Mouse (Mus musculus) MEL (cell line): ENCODE data around the gene Atp8b2. TPM values are rescaled to one million over a fixed set of nuclear protein-coding genes. Genes with fewer than 3 reads are reported as not detected.
A peak's percentile ranks its signal among the peaks of the same experiment; 100 is the strongest.

Source experiments
- DNase-seq: peaks from one replicate; pipeline ENCODE4 v3.0.0; 2011; ENCODE audit warnings: low read depth, low spot score
- H3K27ac ChIP-seq: 2 replicates; pipeline ENCODE4 v1.5.1; 2012; ENCODE audit warnings: low read depth, mild to moderate bottlenecking, control low read depth, low read length, moderate library complexity; ENCODE audit not compliant: control insufficient read depth
- H3K27me3 ChIP-seq, 2 experiments: fragments of 150-350 bp in 1 of 2; sonication (generic) in 1 of 2; 2 replicates each; pipeline ENCODE4 v1.6.1; 2012; ENCODE audit warnings: low read length in 2 of 2, mild to moderate bottlenecking in 2 of 2, improper control_type of control experiment in 1 of 2, moderate library complexity in 1 of 2; ENCODE audit not compliant: insufficient read depth in 2 of 2, control insufficient read depth in 1 of 2
- H3K36me3 ChIP-seq, 2 experiments: 2 replicates each; pipeline ENCODE4 v1.6.1; 2012 to 2014; ENCODE audit warnings: low read length in 2 of 2, improper control_type of control experiment in 1 of 2, inconsistent platforms in 1 of 2, mild to moderate bottlenecking in 1 of 2; ENCODE audit not compliant: insufficient read depth in 2 of 2, control insufficient read depth in 1 of 2
- H3K4me1 ChIP-seq, 2 experiments: fragments of 150-350 bp in 1 of 2; sonication (generic) in 1 of 2; 2 replicates each; pipeline ENCODE4 v1.6.1; 2012; ENCODE audit warnings: low read length in 2 of 2, improper control_type of control experiment in 1 of 2, mild to moderate bottlenecking in 1 of 2; ENCODE audit not compliant: insufficient read depth in 2 of 2, control insufficient read depth in 1 of 2
- H3K4me3 ChIP-seq, 2 experiments: fragments of 150-350 bp in 1 of 2; sonication (generic) in 1 of 2; 2 replicates each; pipeline ENCODE4 v1.5.1; 2012; ENCODE audit warnings: low read depth in 2 of 2, low read length in 2 of 2, mild to moderate bottlenecking in 2 of 2, moderate library complexity in 2 of 2, control low read depth in 1 of 2, improper control_type of control experiment in 1 of 2; ENCODE audit not compliant: control insufficient read depth in 1 of 2, insufficient read depth in 1 of 2
- H3K79me2 ChIP-seq: 2 replicates; pipeline ENCODE4 v1.6.1; 2012; ENCODE audit warnings: mild to moderate bottlenecking, low read length, moderate library complexity; ENCODE audit not compliant: control insufficient read depth, poor library complexity, insufficient read depth
- H3K9ac ChIP-seq: 2 replicates; pipeline ENCODE4 v1.6.1; 2012; ENCODE audit warnings: low read depth, mild to moderate bottlenecking, control low read depth, low read length, moderate library complexity; ENCODE audit not compliant: control insufficient read depth, poor library complexity, severe bottlenecking
- H3K9me3 ChIP-seq: fragments of 150-350 bp; sonication (generic); replicated peaks from 2 replicates; pipeline ENCODE4 v1.6.1; 2012; ENCODE audit warnings: mild to moderate bottlenecking, low read length, improper control_type of control experiment, moderate library complexity; ENCODE audit not compliant: insufficient read depth
- BHLHE40 ChIP-seq: IDR thresholded peaks from 2 replicates; pipeline ENCODE4 v1.6.1; 2012; ENCODE audit warnings: low read depth, mild to moderate bottlenecking, inconsistent platforms, low read length, improper control_type of control experiment, borderline replicate concordance
- CTCF ChIP-seq, 3 experiments: IDR thresholded peaks in 2 of 3; conservative IDR thresholded peaks in 1 of 3; 2 replicates each; pipeline ENCODE4 v1.5.1; 2011 to 2012; ENCODE audit warnings: low read length in 3 of 3, low read depth in 2 of 3, mild to moderate bottlenecking in 2 of 3, improper control_type of control experiment in 1 of 3, inconsistent platforms in 1 of 3, mixed read lengths in 1 of 3, moderate library complexity in 1 of 3; ENCODE audit not compliant: control insufficient read depth in 1 of 3, insufficient read depth in 1 of 3, poor library complexity in 1 of 3, severe bottlenecking in 1 of 3
- E2F4 ChIP-seq: IDR thresholded peaks from 2 replicates; pipeline ENCODE4 v1.6.1; 2011; ENCODE audit warnings: low read depth, low read length, improper control_type of control experiment, borderline replicate concordance
- ELF1 ChIP-seq: IDR thresholded peaks from 2 replicates; pipeline ENCODE4 v1.6.1; 2014; ENCODE audit warnings: low read depth, mild to moderate bottlenecking, inconsistent platforms, low read length, improper control_type of control experiment, moderate library complexity
- EP300 ChIP-seq, 2 experiments: IDR thresholded peaks; 2 replicates each; pipeline ENCODE4 v1.6.1; 2011; ENCODE audit warnings: improper control_type of control experiment in 2 of 2, low read length in 2 of 2, low read depth in 1 of 2, mild to moderate bottlenecking in 1 of 2
- ETS1 ChIP-seq: IDR thresholded peaks from 2 replicates; pipeline ENCODE4 v1.6.1; 2012; ENCODE audit warnings: low read depth, mild to moderate bottlenecking, inconsistent platforms, low read length, improper control_type of control experiment, moderate library complexity
- GABPA ChIP-seq: IDR thresholded peaks from 2 replicates; pipeline ENCODE4 v1.6.1; 2012; ENCODE audit warnings: low read depth, mild to moderate bottlenecking, inconsistent platforms, low read length, improper control_type of control experiment, moderate library complexity
- JUND ChIP-seq: IDR thresholded peaks from 2 replicates; pipeline ENCODE4 v1.6.1; 2011; ENCODE audit warnings: low read depth, mild to moderate bottlenecking, improper control_type of control experiment, low read length
- MAZ ChIP-seq: IDR thresholded peaks from 2 replicates; pipeline ENCODE4 v1.6.1; 2012; ENCODE audit warnings: low read depth, mild to moderate bottlenecking, inconsistent platforms, low read length, improper control_type of control experiment
- MEF2A ChIP-seq: IDR thresholded peaks from 2 replicates; pipeline ENCODE4 v1.6.1; 2014; ENCODE audit warnings: low read depth, mild to moderate bottlenecking, inconsistent platforms, low read length, improper control_type of control experiment; ENCODE audit not compliant: poor library complexity, insufficient replicate concordance, severe bottlenecking; ENCODE audit errors: extremely low read depth
- POLR2A ChIP-seq, 2 experiments: IDR thresholded peaks; 2 replicates each; pipeline ENCODE4 v1.6.1; 2011 to 2012; ENCODE audit warnings: low read length in 2 of 2, mild to moderate bottlenecking in 2 of 2, control low read depth in 1 of 2, improper control_type of control experiment in 1 of 2, low read depth in 1 of 2, moderate library complexity in 1 of 2; ENCODE audit not compliant: control insufficient read depth in 1 of 2, insufficient read depth in 1 of 2, poor library complexity in 1 of 2
- POLR2AphosphoS5 ChIP-seq: IDR thresholded peaks from 2 replicates; pipeline ENCODE4 v1.6.1; 2012; ENCODE audit warnings: low read depth, borderline replicate concordance, mild to moderate bottlenecking, inconsistent platforms, low read length, moderate library complexity, mixed read lengths
- RAD21 ChIP-seq: IDR thresholded peaks from 2 replicates; pipeline ENCODE4 v1.6.1; 2011; ENCODE audit warnings: mild to moderate bottlenecking, low read depth, low read length, improper control_type of control experiment
- SIN3A ChIP-seq: IDR thresholded peaks from 2 replicates; pipeline ENCODE4 v1.6.1; 2012; ENCODE audit warnings: low read length, improper control_type of control experiment, inconsistent platforms
- SMC3 ChIP-seq: IDR thresholded peaks from 2 replicates; pipeline ENCODE4 v1.6.1; 2011; ENCODE audit warnings: low read depth, low read length, improper control_type of control experiment
- TAL1 ChIP-seq: IDR thresholded peaks from 2 replicates; pipeline ENCODE4 v1.6.1; 2012; ENCODE audit warnings: mild to moderate bottlenecking, inconsistent platforms, low read length, moderate library complexity, mixed read lengths
- TCF12 ChIP-seq: IDR thresholded peaks from 2 replicates; pipeline ENCODE4 v1.6.1; 2014; ENCODE audit warnings: low read depth, mild to moderate bottlenecking, inconsistent platforms, low read length, improper control_type of control experiment, moderate library complexity
- UBTF ChIP-seq: IDR thresholded peaks from 2 replicates; pipeline ENCODE4 v1.6.1; 2012; ENCODE audit warnings: low read depth, mild to moderate bottlenecking, inconsistent platforms, low read length, improper control_type of control experiment, moderate library complexity, borderline replicate concordance; ENCODE audit not compliant: insufficient read depth
- polyA plus RNA-seq, 2 experiments: library from polyadenylated mRNA; stranded (reverse) in 1 of 2; unstranded in 1 of 2; fragments of >175 nt in 1 of 2; fragments of >200 nt in 1 of 2; gene quantifications; 2 replicates each; pipeline versions ENCODE4 v1.2.1 to v1.2.4; 2012; ENCODE audit warnings: low replicate concordance in 2 of 2, low read depth in 1 of 2; ENCODE audit not compliant: insufficient read length in 2 of 2, insufficient read depth in 1 of 2, missing spikeins in 1 of 2
- total RNA-seq: library from RNA; depleted of rRNA; stranded (reverse); fragments of 300-350 nt; gene quantifications from 2 replicates; pipeline ENCODE4 v1.2.3, GENCODE M21; 2012

Gene Atp8b2
- total and polyA plus RNA-seq, 3 experiments, result 27.1 to 44.7 TPM; not detected in 1

DNA sequence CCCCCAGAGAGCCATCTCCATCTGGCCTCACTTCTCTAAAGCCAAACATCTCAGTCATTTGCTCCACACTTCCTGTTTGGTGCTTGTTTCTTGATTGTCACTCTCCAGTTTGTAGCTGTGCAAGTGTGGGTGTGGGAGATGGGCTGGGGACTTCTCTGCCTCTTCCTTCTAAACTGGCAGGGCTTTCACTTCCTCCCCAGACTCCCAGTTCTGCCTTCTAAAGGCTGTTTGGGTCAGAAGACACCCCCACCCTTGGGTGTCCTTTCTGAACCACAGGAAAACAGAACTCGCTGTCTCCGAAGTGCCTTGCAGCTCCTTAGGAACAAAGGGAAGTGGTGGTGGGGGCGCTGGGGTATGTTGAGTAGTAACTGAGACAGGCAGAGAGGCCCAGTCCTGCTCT is 52.1 kb downstream of the Atp8b2 start:
- peak; percentile 78 for DNase-seq
- Histone ChIP-seq H3K9me3 (no peaks in the 10 kb centered on the region), H3K36me3 (peaks cover 0 to 9% of the 10 kb centered on the region in 2 experiments; a peak in 2 of 4 replicates)
- TF ChIP-seq CTCF (IDR thresholded peaks at IDR 0.05 in 2 of 3, conservative IDR thresholded peaks at IDR 0.05 in 1 of 3; ENCODE audit: control insufficient read depth in 1 of 3, insufficient read depth in 1 of 3, low read depth in 2 of 3, low read length in 3 of 3, poor library complexity in 1 of 3, severe bottlenecking in 1 of 3), result no peak
- TF ChIP-seq EP300 (IDR thresholded peaks at IDR 0.05; ENCODE audit: low read depth in 1 of 2, low read length in 2 of 2), result peak; percentile 7 to 33; a peak in 2 of 4 replicates
- TF ChIP-seq ELF1, result peak; percentile 39; the same call in 1 of the 2 replicates
- TF ChIP-seq SIN3A, result 0 out of 2 replicates have a peak, but pooled peaks have one; percentile 27
- TF ChIP-seq TAL1, result no peak; the same call in 1 of the 2 replicates
- no peak for TF ChIP-seq POLR2A (IDR thresholded peaks at IDR 0.05; ENCODE audit: control insufficient read depth in 1 of 2, insufficient read depth in 1 of 2, low read depth in 1 of 2, low read length in 2 of 2, poor library complexity in 1 of 2)
- no peak for TF ChIP-seq MEF2A
- TF ChIP-seq BHLHE40, result no peak
- TF ChIP-seq POLR2AphosphoS5, result no peak
- no peak for TF ChIP-seq MAZ
- TF ChIP-seq SMC3, result no peak
- no peak; the same call in 1 of the 2 replicates for TF ChIP-seq TCF12
- TF ChIP-seq ETS1, result 0 out of 2 replicates have a peak, but pooled peaks have one; percentile 17
- TF ChIP-seq E2F4, result no peak
- no peak for TF ChIP-seq RAD21
- TF ChIP-seq UBTF, result no peak
- TF ChIP-seq, all 39 proteins: peak for 4
- no peak overlapping the region for H3K4me3 ChIP-seq
- peak overlapping the region; percentile 15 for H3K9ac ChIP-seq
- peak overlapping the region; percentile 36; the same call in 1 of the 2 replicates for H3K27ac ChIP-seq
- H3K79me2 ChIP-seq, result no peaks in the 10 kb centered on the region
- peaks cover 0 to 7% of the 10 kb centered on the region in 2 experiments; a peak in 2 of 4 replicates for H3K27me3 ChIP-seq
- H3K4me1 ChIP-seq, result peaks cover under 1 to 21% of the 10 kb centered on the region in 2 experiments; a peak in 3 of 4 replicates

DNA sequence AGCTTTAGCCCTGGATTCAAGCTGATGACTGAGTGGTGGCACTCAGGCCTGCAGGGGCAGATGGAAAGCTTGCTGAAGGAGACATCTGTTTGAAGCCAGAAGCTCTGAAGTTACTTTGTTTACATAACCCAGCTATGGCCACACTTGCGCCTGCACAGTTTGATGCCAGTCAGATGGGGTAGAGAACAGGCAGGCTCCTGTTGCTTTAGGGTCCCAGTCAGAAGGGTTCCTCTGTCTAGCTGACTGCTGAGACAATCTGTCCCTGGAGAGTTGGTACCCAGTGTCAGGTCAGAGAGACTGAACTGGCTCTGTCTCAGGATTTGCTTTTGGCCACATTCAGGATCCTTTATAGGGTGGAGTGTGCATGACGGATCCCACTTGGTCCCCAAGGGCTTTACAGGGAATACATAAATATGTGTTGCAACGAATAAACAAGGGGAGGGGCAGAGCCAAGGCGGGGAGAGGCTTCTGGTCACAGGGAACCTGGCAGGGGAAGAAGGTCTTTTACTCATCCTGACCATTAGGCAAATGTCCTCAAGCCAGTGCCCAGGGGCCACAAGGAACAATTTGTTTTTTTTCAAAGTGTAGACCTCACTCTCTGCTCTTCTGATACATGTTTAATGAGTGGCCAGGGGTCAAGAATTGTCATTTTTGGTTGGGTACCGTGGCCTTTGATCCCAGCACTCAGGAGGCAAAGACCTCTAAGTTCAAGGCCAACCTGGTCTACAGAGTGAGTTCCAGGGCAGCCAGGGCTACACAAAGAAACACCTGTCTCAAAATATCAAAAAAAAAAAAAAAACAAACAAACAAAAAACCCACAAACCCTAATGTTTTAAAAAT is 53.4 kb downstream of the Atp8b2 start:
- Histone ChIP-seq H3K4me1 (peaks cover 2 to 33% of the 10 kb centered on the region in 2 experiments), H3K9ac (no peak overlapping the region), H3K27me3 (peaks cover 0 to 5% of the 10 kb centered on the region in 2 experiments; a peak in 2 of 4 replicates), H3K27ac (no peak overlapping the region), H3K9me3 (no peaks in the 10 kb centered on the region), H3K79me2 (no peaks in the 10 kb centered on the region), H3K36me3 (peaks cover 0 to 17% of the 10 kb centered on the region in 2 experiments; a peak in 2 of 4 replicates), H3K4me3 (no peak overlapping the region)
- no peak for DNase-seq
- TF ChIP-seq GABPA, result no peak
- TF ChIP-seq JUND, result no peak
- no peak for TF ChIP-seq RAD21
